Mouse (Mus musculus): ENCODE results near the gene Ddr2. TPM values are rescaled to one million over a fixed set of nuclear protein-coding genes. Genes with fewer than 3 reads are reported as not detected.

Ddr2 gene
- polyA plus RNA-seq, 1 experiment from 2014 or later: 114 TPM

DNA sequence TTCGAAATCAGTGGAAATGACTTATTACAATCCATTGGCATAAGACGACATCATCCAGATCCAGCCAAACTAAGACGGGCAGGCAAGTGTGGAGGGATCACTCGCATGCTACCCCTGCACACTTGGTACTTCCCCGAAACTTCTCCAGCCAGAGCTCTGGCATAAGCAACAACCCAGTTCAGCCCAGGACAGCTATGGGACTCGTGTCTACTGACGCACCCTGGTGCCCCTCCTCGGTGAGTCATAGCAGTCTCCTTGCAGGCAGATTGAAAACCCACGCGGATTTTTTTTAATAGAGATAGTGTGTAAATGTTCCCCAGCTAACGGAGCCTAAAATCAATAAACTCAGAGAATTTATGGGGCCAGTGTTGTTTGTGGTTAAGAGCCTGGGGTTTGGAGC is 52.5 kb downstream of the Ddr2 start:
- Histone ChIP-seq H3K36me3 (0 out of 2 replicates have a peak, but pooled peaks cover 5% of the 10 kb centered on the region), H3K4me3 (no peak overlapping the region), H3K9ac (no peak overlapping the region), H3K27me3 (no peaks in the 10 kb centered on the region), H3K27ac (no peak overlapping the region), H3K4me1 (peaks cover 19% of the 10 kb centered on the region), H3K9me3 (no peaks in the 10 kb centered on the region), H3K4me2 (replicated peaks) (no peak overlapping the region)
- WGBS: 89% methylated on average over 11 of the region's 11 CpGs
- ATAC-seq (ENCODE audit: insufficient number of reproducible peaks, insufficient read depth, low FRiP score, low TSS enrichment): no peak

GRCm38 (mm10) chr1:170057607-170058006 is 53.0 kb downstream of the Ddr2 start:
- Histone ChIP-seq H3K9me3 (no peaks in the 10 kb centered on the region), H3K27ac (no peak overlapping the region), H3K36me3 (0 out of 2 replicates have a peak, but pooled peaks cover 5% of the 10 kb centered on the region), H3K4me2 (replicated peaks) (no peak overlapping the region), H3K9ac (no peak overlapping the region), H3K4me1 (peaks cover 24% of the 10 kb centered on the region), H3K4me3 (no peak overlapping the region), H3K27me3 (no peaks in the 10 kb centered on the region)
- WGBS: 84% methylated on average over 7 of the region's 7 CpGs
- no peak for ATAC-seq (ENCODE audit: insufficient number of reproducible peaks, insufficient read depth, low FRiP score, low TSS enrichment)

DNA sequence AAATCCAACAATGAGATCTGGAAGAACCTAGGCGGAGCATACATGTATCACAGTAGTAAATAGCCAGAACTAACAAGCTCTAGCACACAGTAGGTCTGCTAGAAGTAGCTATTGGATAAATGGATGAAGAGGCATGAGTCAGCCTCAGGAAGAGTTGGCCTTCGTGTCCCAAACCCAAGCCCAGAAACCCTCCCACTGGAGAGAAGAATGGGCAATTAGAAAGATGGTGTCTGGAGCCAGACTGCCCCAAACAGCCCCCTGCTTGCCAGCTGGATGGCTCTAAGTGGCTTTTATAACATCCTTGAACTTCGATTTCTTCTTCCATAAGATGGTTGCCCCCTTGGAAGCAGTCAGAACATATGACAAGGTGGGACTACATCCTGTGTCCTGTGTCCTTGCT is 53.6 kb downstream of the Ddr2 start:
- Histone ChIP-seq H3K9ac (no peak overlapping the region), H3K27ac (no peak overlapping the region), H3K4me3 (no peak overlapping the region), H3K4me2 (replicated peaks) (no peak overlapping the region), H3K9me3 (no peaks in the 10 kb centered on the region), H3K4me1 (peaks cover 31% of the 10 kb centered on the region), H3K27me3 (no peaks in the 10 kb centered on the region), H3K36me3 (0 out of 2 replicates have a peak, but pooled peaks cover 5% of the 10 kb centered on the region)
- ATAC-seq (ENCODE audit: insufficient number of reproducible peaks, insufficient read depth, low FRiP score, low TSS enrichment): no peak
- 82% methylated on average over 3 of the region's 3 CpGs for WGBS

GRCm38 (mm10) chr1:170056214-170056613 is 54.3 kb downstream of the Ddr2 start:
- Histone ChIP-seq H3K4me2 (replicated peaks) (no peak overlapping the region), H3K9ac (no peak overlapping the region)
- WGBS: 68% methylated on average over 6 of the region's 6 CpGs

DNA sequence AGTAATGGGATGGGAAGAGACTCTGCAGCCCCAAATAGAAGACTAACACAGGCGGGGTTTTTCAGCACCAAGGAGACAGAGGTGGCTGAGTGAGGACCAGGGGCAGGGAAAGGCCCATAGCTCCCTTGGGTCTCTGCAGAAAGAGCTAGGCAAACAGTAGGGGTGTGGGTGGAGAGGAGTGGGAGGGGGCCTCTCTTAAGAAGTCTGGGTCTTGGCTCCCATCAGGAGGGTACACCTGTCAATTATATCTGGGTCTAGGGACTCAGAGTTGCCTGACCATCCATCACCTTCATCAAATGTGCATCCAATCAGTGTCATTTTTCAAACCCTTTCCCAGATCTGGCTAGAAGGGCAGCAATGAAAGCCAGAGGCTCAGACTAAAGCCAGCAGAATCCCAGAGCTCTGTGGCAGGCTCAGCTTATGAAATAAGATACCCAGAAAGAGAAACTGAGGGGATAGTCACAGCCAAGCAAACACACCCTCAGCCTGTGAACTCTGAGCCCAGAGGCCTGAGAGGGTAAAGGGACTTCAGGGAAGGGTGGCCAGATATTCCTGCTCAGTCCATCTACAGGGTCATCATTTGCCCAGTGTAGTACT is 58.0 kb downstream of the Ddr2 start:
- no peaks in the 10 kb centered on the region for H3K27me3 ChIP-seq
- H3K27ac ChIP-seq: peak overlapping the region; percentile 38; the same call in 1 of the 2 replicates
- H3K4me1 ChIP-seq: peaks cover 36% of the 10 kb centered on the region
- H3K4me2 ChIP-seq (replicated peaks): no peak overlapping the region
- WGBS: 72% methylated on average over 1 of the region's 1 CpGs
- no peak overlapping the region for H3K4me3 ChIP-seq
- H3K9me3 ChIP-seq: no peaks in the 10 kb centered on the region
- no peak overlapping the region for H3K9ac ChIP-seq
- ATAC-seq (ENCODE audit: insufficient number of reproducible peaks, insufficient read depth, low FRiP score, low TSS enrichment): no peak
- H3K36me3 ChIP-seq: no peaks in the 10 kb centered on the region

More at GRCm38 (mm10) chr1:170056214-170056613, 54.3 kb downstream of the Ddr2 start:
- no peak overlapping the region for H3K27ac ChIP-seq
- no peaks in the 10 kb centered on the region for H3K9me3 ChIP-seq
- 0 out of 2 replicates have a peak, but pooled peaks cover 5% of the 10 kb centered on the region for H3K36me3 ChIP-seq
- no peak for ATAC-seq (ENCODE audit: insufficient number of reproducible peaks, insufficient read depth, low FRiP score, low TSS enrichment)
- H3K4me1 ChIP-seq: peaks cover 36% of the 10 kb centered on the region
- no peaks in the 10 kb centered on the region for H3K27me3 ChIP-seq
- no peak overlapping the region for H3K4me3 ChIP-seq

GRCm38 (mm10) chr1:170051631-170052177 is 58.9 kb downstream of the Ddr2 start:
- H3K27ac ChIP-seq: no peak overlapping the region
- H3K4me3 ChIP-seq: no peak overlapping the region
- peaks cover 36% of the 10 kb centered on the region for H3K4me1 ChIP-seq
- no peak for ATAC-seq (ENCODE audit: insufficient number of reproducible peaks, insufficient read depth, low FRiP score, low TSS enrichment)
- no peaks in the 10 kb centered on the region for H3K27me3 ChIP-seq
- 42% methylated on average over 5 of the region's 5 CpGs for WGBS
- H3K4me2 ChIP-seq (replicated peaks): no peak overlapping the region
- H3K36me3 ChIP-seq: no peaks in the 10 kb centered on the region
- no peak overlapping the region for H3K9ac ChIP-seq
- H3K9me3 ChIP-seq: no peaks in the 10 kb centered on the region

DNA sequence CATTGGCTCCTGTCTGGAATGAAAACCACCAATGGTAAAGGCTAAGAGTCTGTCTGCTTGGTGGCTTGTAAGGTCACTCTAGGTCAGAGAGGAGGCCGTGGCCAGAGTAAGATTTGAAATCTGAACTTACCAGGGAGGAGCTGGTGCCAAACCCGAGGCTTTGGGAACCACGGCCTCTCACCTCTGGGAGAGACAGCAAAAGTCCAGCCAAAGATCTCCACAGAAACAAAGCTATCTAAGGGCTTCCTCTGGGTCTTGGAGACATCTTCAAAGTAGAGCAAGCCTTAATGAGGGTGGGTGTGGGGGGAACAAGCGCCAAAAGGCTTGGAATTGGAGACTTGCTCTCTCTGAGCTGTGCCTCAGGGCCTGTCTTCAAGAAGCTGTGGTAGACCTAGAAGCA is 62.1 kb downstream of the Ddr2 start:
- Histone ChIP-seq H3K27me3 (no peaks in the 10 kb centered on the region), H3K36me3 (no peaks in the 10 kb centered on the region), H3K4me3 (no peak overlapping the region), H3K9me3 (no peaks in the 10 kb centered on the region), H3K4me2 (replicated peaks) (no peak overlapping the region), H3K27ac (no peak overlapping the region), H3K9ac (no peak overlapping the region), H3K4me1 (peaks cover 21% of the 10 kb centered on the region)
- no peak for ATAC-seq (ENCODE audit: insufficient number of reproducible peaks, insufficient read depth, low FRiP score, low TSS enrichment)
- WGBS: 69% methylated on average over 4 of the region's 4 CpGs

DNA sequence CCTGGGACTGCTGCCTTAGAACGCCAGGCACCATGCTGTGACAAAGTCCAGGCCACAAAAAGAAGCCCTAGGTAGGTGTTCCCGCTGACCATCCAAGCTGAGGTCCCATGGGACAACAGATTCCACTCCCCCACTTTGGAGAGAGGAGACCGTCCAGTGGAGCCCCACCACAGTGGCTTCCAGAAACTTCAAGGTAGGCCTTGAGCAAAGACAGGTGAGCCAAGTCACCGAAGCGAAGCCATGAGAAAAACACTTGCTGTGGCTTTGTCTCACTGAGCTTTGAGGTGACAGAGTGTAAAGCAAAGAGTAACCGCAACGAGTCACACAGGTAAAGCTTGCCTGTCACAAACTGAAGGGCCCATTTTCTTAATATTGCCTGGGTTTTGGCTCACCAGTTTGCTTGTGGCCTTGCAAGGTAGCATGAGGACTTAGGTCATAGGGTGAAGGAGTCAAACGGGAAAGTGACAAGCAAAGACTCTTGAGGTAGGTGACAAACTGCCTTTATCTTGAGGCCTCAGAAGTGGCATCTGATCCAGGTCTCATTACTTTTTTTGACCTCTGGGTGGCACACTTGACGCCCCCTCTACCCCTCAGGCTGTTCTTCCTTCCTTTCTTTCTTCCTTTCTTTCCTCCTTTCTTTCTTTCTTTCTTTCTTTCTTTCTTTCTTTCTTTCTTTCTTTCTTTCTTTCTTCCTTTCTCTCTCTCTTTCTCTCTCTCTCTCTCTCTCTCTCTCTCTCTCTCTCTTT is 65.7 kb downstream of the Ddr2 start:
- WGBS: 77% methylated on average over 9 of the region's 9 CpGs

GRCm38 (mm10) chr1:170043753-170044152 is 66.8 kb downstream of the Ddr2 start:
- Histone ChIP-seq H3K9me3 (no peaks in the 10 kb centered on the region), H3K4me1 (no peaks in the 10 kb centered on the region), H3K36me3 (no peaks in the 10 kb centered on the region), H3K27me3 (no peaks in the 10 kb centered on the region), H3K9ac (no peak overlapping the region), H3K4me2 (replicated peaks) (no peak overlapping the region), H3K4me3 (no peak overlapping the region), H3K27ac (no peak overlapping the region)
- no peak for ATAC-seq (ENCODE audit: insufficient number of reproducible peaks, insufficient read depth, low FRiP score, low TSS enrichment)

More for the DNA sequence above, 65.7 kb downstream of the Ddr2 start:
- Histone ChIP-seq H3K4me1 (no peaks in the 10 kb centered on the region), H3K9me3 (no peaks in the 10 kb centered on the region), H3K4me2 (replicated peaks) (no peak overlapping the region), H3K27me3 (no peaks in the 10 kb centered on the region), H3K36me3 (no peaks in the 10 kb centered on the region), H3K4me3 (no peak overlapping the region), H3K9ac (no peak overlapping the region), H3K27ac (no peak overlapping the region)
- ATAC-seq (ENCODE audit: insufficient number of reproducible peaks, insufficient read depth, low FRiP score, low TSS enrichment): no peak

DNA sequence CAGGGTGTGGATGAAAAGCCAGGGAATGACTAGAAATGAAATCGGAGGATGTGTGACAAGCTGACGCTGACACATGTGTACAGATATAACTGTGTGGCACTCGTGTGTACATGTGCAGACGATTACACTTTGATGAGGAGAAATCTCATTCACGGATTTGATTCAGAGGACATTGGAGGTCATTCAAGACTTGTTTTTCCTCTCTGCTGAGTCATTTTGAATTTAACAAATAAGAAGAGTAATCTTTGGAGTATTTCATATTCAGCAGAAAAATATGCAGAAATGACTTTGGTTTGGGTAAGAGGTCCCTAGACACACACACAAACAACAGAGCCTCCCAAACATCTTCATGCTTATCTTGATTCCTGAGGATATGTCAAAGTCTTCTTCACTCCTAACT is 67.6 kb downstream of the Ddr2 start:
- ATAC-seq (ENCODE audit: insufficient number of reproducible peaks, insufficient read depth, low FRiP score, low TSS enrichment): no peak
- H3K4me1 ChIP-seq: no peaks in the 10 kb centered on the region
- no peak overlapping the region for H3K4me2 ChIP-seq (replicated peaks)
- no peak overlapping the region for H3K27ac ChIP-seq
- H3K9ac ChIP-seq: no peak overlapping the region
- WGBS: 86% methylated on average over 5 of the region's 5 CpGs
- no peaks in the 10 kb centered on the region for H3K36me3 ChIP-seq
- H3K27me3 ChIP-seq: no peaks in the 10 kb centered on the region
- H3K4me3 ChIP-seq: no peak overlapping the region
- H3K9me3 ChIP-seq: no peaks in the 10 kb centered on the region

- 0 out of 2 replicates have a peak, but pooled peaks cover 3% of the 10 kb centered on the region for H3K36me3 ChIP-seq
- no peaks in the 10 kb centered on the region for H3K9me3 ChIP-seq
- no peak overlapping the region for H3K27ac ChIP-seq
- no peaks in the 10 kb centered on the region for H3K4me1 ChIP-seq
- H3K4me3 ChIP-seq: no peak overlapping the region
- H3K9ac ChIP-seq: no peak overlapping the region
- WGBS: 70% methylated on average over 4 of the region's 4 CpGs
- no peak for ATAC-seq (ENCODE audit: insufficient number of reproducible peaks, insufficient read depth, low FRiP score, low TSS enrichment)
- no peaks in the 10 kb centered on the region for H3K27me3 ChIP-seq
- H3K4me2 ChIP-seq (replicated peaks): no peak overlapping the region
Measured at GRCm38 (mm10) chr1:170039402-170039801, 71.2 kb downstream of the Ddr2 start.

- no peaks in the 10 kb centered on the region for H3K9me3 ChIP-seq
- H3K27me3 ChIP-seq: no peaks in the 10 kb centered on the region
- no peak overlapping the region for H3K9ac ChIP-seq
- no peaks in the 10 kb centered on the region for H3K4me1 ChIP-seq
- 85% methylated on average over 3 of the region's 3 CpGs for WGBS
- no peak overlapping the region for H3K4me3 ChIP-seq
- no peak for ATAC-seq (ENCODE audit: insufficient number of reproducible peaks, insufficient read depth, low FRiP score, low TSS enrichment)
- no peak overlapping the region for H3K4me2 ChIP-seq (replicated peaks)
- no peak overlapping the region for H3K27ac ChIP-seq
- H3K36me3 ChIP-seq: peaks cover 3% of the 10 kb centered on the region; the same call in 1 of the 2 replicates
Measured at GRCm38 (mm10) chr1:170035575-170035974, 75.0 kb downstream of the Ddr2 start.
